Mouse (Mus musculus): ENCODE measurements at regions not wholly inside any gene's neighbourhood (a gene's known extent, or its start where the extent isn't known, plus 50 kb on each side); places are given as distances from the start of the nearest gene placed in this dataset.
A peak's percentile ranks its signal among the peaks of the same experiment; 100 is the strongest.

DNA sequence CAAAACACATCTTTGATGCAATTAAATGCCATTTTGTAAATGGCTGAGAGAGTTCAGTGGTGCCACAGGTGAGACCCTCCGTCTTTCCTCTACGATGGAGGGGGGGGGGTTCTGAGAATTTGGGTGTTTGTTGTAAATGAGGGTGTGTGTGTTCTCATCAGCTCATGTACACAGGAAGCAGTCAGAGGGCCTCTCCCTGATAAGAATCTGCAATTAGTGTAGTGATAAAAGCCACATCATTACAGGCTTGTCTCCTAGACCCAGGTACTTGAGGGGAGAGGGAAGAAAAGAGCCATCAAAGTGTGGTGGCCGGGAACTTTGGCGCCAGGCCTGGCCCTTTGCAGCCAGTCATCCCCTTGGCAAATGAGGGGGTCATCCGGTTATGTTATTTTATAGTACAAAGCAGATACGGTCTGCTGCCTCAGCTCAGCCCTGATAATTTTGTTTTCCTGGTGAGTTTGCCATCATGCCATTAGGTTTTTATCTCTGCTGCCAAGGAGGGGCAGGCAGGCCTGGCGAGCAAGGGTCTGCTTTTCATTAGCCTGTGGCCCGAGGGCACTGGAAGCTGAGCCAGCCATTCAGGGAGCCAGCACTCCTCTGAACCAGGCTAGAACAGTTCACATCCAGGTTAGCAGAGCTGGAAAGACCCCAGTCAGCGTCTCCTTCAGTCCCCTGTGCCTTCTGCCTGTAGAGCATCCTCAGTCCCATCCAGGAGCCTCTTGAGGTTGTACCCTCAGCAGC, 59.7 kb downstream of the H2al1j start:
- TF ChIP-seq POLR2A (IDR thresholded peaks at IDR 0.05; ENCODE audit: extremely low read depth, insufficient read depth, low read length) (no peak), CTCF (IDR thresholded peaks at IDR 0.05; ENCODE audit: low read depth, low read length) (no peak)
- Histone ChIP-seq H3K4me3 (ENCODE audit: insufficient read depth, low read depth, low read length) (no peak overlapping the region), H3K27ac (replicated peaks; ENCODE audit: insufficient read depth, low read depth, low read length) (no peak overlapping the region), H3K27me3 (ENCODE audit: control insufficient read depth, insufficient read depth, low read length) (no peaks in the 10 kb centered on the region), H3K9ac (ENCODE audit: low read depth, low read length) (no peak overlapping the region), H3K36me3 (ENCODE audit: control insufficient read depth, insufficient read depth, low read length) (no peaks in the 10 kb centered on the region), H3K79me2 (ENCODE audit: control insufficient read depth, insufficient read depth, low read length) (no peaks in the 10 kb centered on the region), H3K4me1 (ENCODE audit: control insufficient read depth, insufficient read depth, low read length) (no peaks in the 10 kb centered on the region)
- WGBS = 62% methylated on average over 9 of the region's 9 CpGs
- DNase-seq (ENCODE audit: extremely low read depth, low read depth, low spot score) = no peak

DNA sequence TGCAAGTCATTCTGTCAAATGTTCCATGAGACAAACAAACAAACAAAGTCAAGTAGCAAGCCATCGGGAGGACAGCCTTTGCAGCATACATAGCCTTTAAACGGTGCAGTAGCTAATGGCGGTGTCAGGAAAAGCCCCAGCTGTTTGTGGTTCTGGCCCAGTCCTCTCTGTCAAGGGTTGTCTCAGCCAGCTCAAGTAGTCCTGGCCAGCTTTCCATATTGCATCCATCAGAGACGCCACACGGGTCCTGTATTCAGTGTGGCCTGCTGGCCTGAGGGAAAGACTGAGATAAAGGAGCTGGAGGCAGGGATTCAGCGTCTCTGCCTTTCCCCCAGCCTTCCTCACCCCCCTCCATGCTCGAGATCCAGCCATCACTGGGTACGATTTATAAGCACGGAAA, 61.2 kb downstream of the H2al1j start:
- H3K4me3 ChIP-seq (ENCODE audit: insufficient read depth, low read depth, low read length) = no peak overlapping the region
- no peak for TF ChIP-seq POLR2A (IDR thresholded peaks at IDR 0.05; ENCODE audit: extremely low read depth, insufficient read depth, low read length)
- no peaks in the 10 kb centered on the region for H3K4me1 ChIP-seq (ENCODE audit: control insufficient read depth, insufficient read depth, low read length)
- no peaks in the 10 kb centered on the region for H3K79me2 ChIP-seq (ENCODE audit: control insufficient read depth, insufficient read depth, low read length)
- no peaks in the 10 kb centered on the region for H3K27me3 ChIP-seq (ENCODE audit: control insufficient read depth, insufficient read depth, low read length)
- no peak overlapping the region for H3K9ac ChIP-seq (ENCODE audit: low read depth, low read length)
- 78% methylated on average over 9 of the region's 9 CpGs for WGBS
- no peak overlapping the region for H3K27ac ChIP-seq (replicated peaks; ENCODE audit: insufficient read depth, low read depth, low read length)
- no peak for DNase-seq (ENCODE audit: extremely low read depth, low read depth, low spot score)
- H3K36me3 ChIP-seq (ENCODE audit: control insufficient read depth, insufficient read depth, low read length) = no peaks in the 10 kb centered on the region

DNA sequence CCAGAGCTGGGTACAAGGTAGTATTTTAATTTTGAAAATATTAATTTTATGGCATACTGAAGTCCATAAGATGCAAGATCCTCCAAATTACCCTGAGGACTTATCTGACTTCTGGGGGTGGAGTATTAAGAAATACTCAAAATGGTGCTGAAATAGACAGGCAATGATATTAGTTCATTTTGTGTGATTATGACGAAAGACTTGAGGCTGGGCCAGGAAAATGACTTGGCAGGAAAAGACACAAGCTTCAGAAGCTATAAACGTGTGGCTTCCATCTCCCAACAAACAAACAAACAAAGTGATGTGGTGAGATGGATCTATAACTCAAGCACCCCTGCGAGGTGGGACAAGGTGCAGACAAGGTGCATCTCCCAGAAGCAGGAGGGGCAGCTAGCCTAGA, 72.8 kb downstream of the H2al1j start:
- Histone ChIP-seq H3K9ac (ENCODE audit: low read depth, low read length) (no peak overlapping the region), H3K4me1 (ENCODE audit: control insufficient read depth, insufficient read depth, low read length) (no peaks in the 10 kb centered on the region), H3K36me3 (ENCODE audit: control insufficient read depth, insufficient read depth, low read length) (no peaks in the 10 kb centered on the region), H3K79me2 (ENCODE audit: control insufficient read depth, insufficient read depth, low read length) (no peaks in the 10 kb centered on the region), H3K27ac (replicated peaks; ENCODE audit: insufficient read depth, low read depth, low read length) (no peak overlapping the region), H3K4me3 (ENCODE audit: insufficient read depth, low read depth, low read length) (no peak overlapping the region), H3K27me3 (ENCODE audit: control insufficient read depth, insufficient read depth, low read length) (no peaks in the 10 kb centered on the region)
- TF ChIP-seq CTCF (IDR thresholded peaks at IDR 0.05; ENCODE audit: low read depth, low read length) (no peak), POLR2A (IDR thresholded peaks at IDR 0.05; ENCODE audit: extremely low read depth, insufficient read depth, low read length) (no peak)
- DNase-seq (ENCODE audit: extremely low read depth, low read depth, low spot score) = peak; percentile 73
- WGBS = 19% methylated on average over 3 of the region's 3 CpGs

DNA sequence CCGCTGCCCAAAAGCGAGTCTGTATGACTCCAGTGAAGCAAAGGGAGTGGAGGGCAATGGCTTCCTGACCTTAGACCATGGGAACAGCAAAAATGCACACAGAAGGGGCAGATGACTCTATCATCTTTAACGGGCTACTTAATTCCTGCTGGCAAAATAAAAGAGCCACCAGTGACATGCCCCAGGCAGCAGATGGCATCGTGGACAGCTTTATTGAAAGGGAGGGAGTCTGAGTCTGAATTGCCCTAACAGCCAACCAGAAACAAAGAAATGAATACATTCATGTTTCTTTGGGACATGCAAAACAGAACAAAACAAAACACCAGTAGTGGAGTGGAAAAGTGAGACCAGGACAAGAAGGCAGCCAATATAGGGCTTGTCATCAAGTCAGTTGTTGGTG, 76.7 kb downstream of the H2al1j start:
- Histone ChIP-seq H3K9ac (ENCODE audit: low read depth, low read length) (no peak overlapping the region), H3K4me1 (ENCODE audit: control insufficient read depth, insufficient read depth, low read length) (no peaks in the 10 kb centered on the region), H3K27ac (replicated peaks; ENCODE audit: insufficient read depth, low read depth, low read length) (no peak overlapping the region), H3K27me3 (ENCODE audit: control insufficient read depth, insufficient read depth, low read length) (no peaks in the 10 kb centered on the region), H3K4me3 (ENCODE audit: insufficient read depth, low read depth, low read length) (no peak overlapping the region), H3K36me3 (ENCODE audit: control insufficient read depth, insufficient read depth, low read length) (no peaks in the 10 kb centered on the region), H3K79me2 (ENCODE audit: control insufficient read depth, insufficient read depth, low read length) (no peaks in the 10 kb centered on the region)
- DNase-seq (ENCODE audit: extremely low read depth, low read depth, low spot score) = no peak
- WGBS = 82% methylated on average over 4 of the region's 4 CpGs
- TF ChIP-seq POLR2A (IDR thresholded peaks at IDR 0.05; ENCODE audit: extremely low read depth, insufficient read depth, low read length) = no peak
- TF ChIP-seq CTCF (IDR thresholded peaks at IDR 0.05; ENCODE audit: low read depth, low read length) = no peak

DNA sequence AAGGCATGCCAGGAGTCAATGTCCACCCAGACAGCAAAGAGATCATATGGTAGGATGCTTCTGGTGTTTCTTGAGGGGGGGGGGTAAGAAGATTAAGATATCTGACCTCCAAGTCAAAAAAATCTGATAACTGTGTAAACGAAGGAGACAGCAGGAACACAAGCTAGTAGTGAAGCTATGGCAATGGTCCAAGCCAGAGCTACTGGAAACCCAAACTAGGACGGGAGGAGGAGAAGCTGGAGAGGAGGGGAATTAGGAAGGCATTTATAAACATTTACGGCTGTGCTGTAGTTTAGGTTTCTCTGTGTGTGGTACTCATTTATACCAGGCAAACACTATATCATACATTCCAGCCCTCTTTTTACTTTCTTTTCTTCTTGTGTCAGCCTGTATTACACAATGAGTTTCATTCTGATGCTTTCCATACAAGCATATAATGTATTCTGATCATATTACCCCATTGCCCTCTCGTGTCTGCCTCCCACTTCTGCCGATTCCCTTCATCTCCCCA, 84.7 kb downstream of the H2al1j start:
- no peak overlapping the region for H3K27ac ChIP-seq (replicated peaks; ENCODE audit: insufficient read depth, low read depth, low read length)
- TF ChIP-seq CTCF (IDR thresholded peaks at IDR 0.05; ENCODE audit: low read depth, low read length) = no peak
- no peak for TF ChIP-seq POLR2A (IDR thresholded peaks at IDR 0.05; ENCODE audit: extremely low read depth, insufficient read depth, low read length)
- DNase-seq (ENCODE audit: extremely low read depth, low read depth, low spot score) = no peak
- H3K4me3 ChIP-seq (ENCODE audit: insufficient read depth, low read depth, low read length) = no peak overlapping the region
- H3K4me1 ChIP-seq (ENCODE audit: control insufficient read depth, insufficient read depth, low read length) = no peaks in the 10 kb centered on the region
- no peaks in the 10 kb centered on the region for H3K27me3 ChIP-seq (ENCODE audit: control insufficient read depth, insufficient read depth, low read length)
- H3K36me3 ChIP-seq (ENCODE audit: control insufficient read depth, insufficient read depth, low read length) = no peaks in the 10 kb centered on the region
- 63% methylated on average over 5 of the region's 5 CpGs for WGBS
- H3K9ac ChIP-seq (ENCODE audit: low read depth, low read length) = no peak overlapping the region
- no peaks in the 10 kb centered on the region for H3K79me2 ChIP-seq (ENCODE audit: control insufficient read depth, insufficient read depth, low read length)

DNA sequence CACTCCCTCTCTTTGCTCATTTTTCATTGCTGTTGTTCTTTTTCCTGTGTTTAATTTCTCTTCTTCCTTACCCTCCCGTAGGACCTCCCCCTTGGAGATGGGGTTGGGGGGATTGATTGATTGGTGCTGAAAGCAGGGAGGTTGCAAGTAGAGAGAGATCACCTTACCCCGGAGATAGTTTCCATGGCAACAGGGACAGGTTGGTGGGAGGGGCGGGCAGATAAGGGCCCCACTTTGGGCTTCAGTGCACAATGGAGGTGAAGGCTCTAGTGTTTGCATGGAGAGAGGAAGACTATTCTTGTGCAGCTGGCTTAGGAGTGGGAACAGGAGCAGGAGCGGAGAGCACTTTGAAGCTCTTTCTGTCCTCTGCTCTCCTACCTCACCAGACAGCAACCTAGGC, 88.0 kb downstream of the H2al1j start:
- Histone ChIP-seq H3K4me1 (ENCODE audit: control insufficient read depth, insufficient read depth, low read length) (no peaks in the 10 kb centered on the region), H3K27ac (replicated peaks; ENCODE audit: insufficient read depth, low read depth, low read length) (no peak overlapping the region), H3K27me3 (ENCODE audit: control insufficient read depth, insufficient read depth, low read length) (no peaks in the 10 kb centered on the region), H3K9ac (ENCODE audit: low read depth, low read length) (no peak overlapping the region), H3K36me3 (ENCODE audit: control insufficient read depth, insufficient read depth, low read length) (no peaks in the 10 kb centered on the region), H3K4me3 (ENCODE audit: insufficient read depth, low read depth, low read length) (no peak overlapping the region), H3K79me2 (ENCODE audit: control insufficient read depth, insufficient read depth, low read length) (no peaks in the 10 kb centered on the region)
- DNase-seq (ENCODE audit: extremely low read depth, low read depth, low spot score) = no peak
- WGBS = 35% methylated on average over 4 of the region's 4 CpGs
- no peak for TF ChIP-seq POLR2A (IDR thresholded peaks at IDR 0.05; ENCODE audit: extremely low read depth, insufficient read depth, low read length)
- no peak for TF ChIP-seq CTCF (IDR thresholded peaks at IDR 0.05; ENCODE audit: low read depth, low read length)
